Mouse (Mus musculus) liver, embryonic 14.5 days (tissue): ENCODE results near the gene Dtd1. TPM values are rescaled to one million over a fixed set of nuclear protein-coding genes. Genes with fewer than 3 reads are reported as not detected.

Experiments used
- ATAC-seq: fragments of 200-750 bp; cut with Nextera tagmentation; 2 replicates; pipeline ENCODE4 v1.8.0; 2017; ENCODE audit warnings: moderate number of reproducible peaks, mild to moderate bottlenecking, moderate library complexity; ENCODE audit not compliant: insufficient read depth
- DNase-seq, 3 experiments: peaks; one replicate each; pipeline ENCODE4 v3.0.0-alpha.2; 2012 to 2013; ENCODE audit warnings: low read depth in 3 of 3, low spot score in 3 of 3
- H3K27ac ChIP-seq: fragments of 300-500 bp; sonication (generic); 2 replicates; pipeline ENCODE4 v1.5.1; 2014; ENCODE audit warnings: moderate library complexity, mild to moderate bottlenecking, control low read depth, inconsistent platforms
- H3K27me3 ChIP-seq: fragments of 300-500 bp; sonication (generic); 2 replicates; pipeline ENCODE4 v1.6.1; 2014; ENCODE audit warnings: mild to moderate bottlenecking, low read length, moderate library complexity; ENCODE audit not compliant: control insufficient read depth, insufficient read depth
- H3K36me3 ChIP-seq: fragments of 300-500 bp; sonication (generic); replicated peaks from 2 replicates; pipeline ENCODE4 v1.6.1; 2014; ENCODE audit warnings: low read depth; ENCODE audit not compliant: control insufficient read depth, insufficient read depth
- H3K4me1 ChIP-seq, 2 experiments: fragments of 200-500 bp in 1 of 2; fragments of 300-500 bp in 1 of 2; sonication (generic) in 1 of 2; replicated peaks; 2 replicates each; pipeline ENCODE4 v1.6.1; 2012 to 2014; ENCODE audit warnings: antibody characterized with exemption in 1 of 2, inconsistent platforms in 1 of 2, low read length in 1 of 2; ENCODE audit not compliant: control insufficient read depth in 2 of 2, insufficient read depth in 2 of 2
- H3K4me2 ChIP-seq: fragments of 300-500 bp; sonication (generic); 2 replicates; pipeline ENCODE4 v1.6.1; 2014; ENCODE audit warnings: low read depth, mild to moderate bottlenecking, control low read depth, moderate library complexity
- H3K4me3 ChIP-seq, 2 experiments: fragments of 200-500 bp in 1 of 2; fragments of 300-500 bp in 1 of 2; sonication (generic) in 1 of 2; 2 replicates each; pipeline ENCODE4 v1.5.1; 2012 to 2014; ENCODE audit warnings: low read depth in 2 of 2, low read length in 2 of 2, mild to moderate bottlenecking in 2 of 2, control low read depth in 1 of 2, inconsistent platforms in 1 of 2, moderate library complexity in 1 of 2; ENCODE audit not compliant: insufficient read depth in 1 of 2
- H3K9ac ChIP-seq: fragments of 300-500 bp; sonication (generic); replicated peaks from 2 replicates; pipeline ENCODE4 v1.6.1; 2014; ENCODE audit warnings: mild to moderate bottlenecking, control low read depth, moderate library complexity
- H3K9me3 ChIP-seq: fragments of 300-500 bp; sonication (generic); 2 replicates; pipeline ENCODE4 v1.6.1; 2016; ENCODE audit warnings: low read length, mixed read lengths; ENCODE audit not compliant: control insufficient read depth
- CTCF ChIP-seq: IDR thresholded peaks from 2 replicates; pipeline ENCODE4 v1.5.1; 2016; ENCODE audit warnings: antibody characterized with exemption, low read depth, control low read depth
- EP300 ChIP-seq: IDR thresholded peaks from 2 replicates; pipeline ENCODE4 v1.6.1; 2016; ENCODE audit warnings: antibody characterized with exemption, low read depth
- WGBS: fragments of 180-500 bp; shearing (Covaris S2); extraction: QIAGEN DNeasy Blood & Tissue Kit; methylation state at CpG from one replicate; pipeline ENCODE4 v1.1.7; 2014; ENCODE audit not compliant: insufficient replicate concordance; 5-methylcytosine and 5-hydroxymethylcytosine counted together
- polyA plus RNA-seq, 2 experiments: library from polyadenylated mRNA; depleted of rRNA in 1 of 2; stranded (reverse) in 1 of 2; unstranded in 1 of 2; fragments of >200 nt; fragmentation: Nextera tagmentation in 1 of 2; extraction: Ambion mirVana in 1 of 2; gene quantifications; 2 replicates each; pipeline versions ENCODE4 v1.2.1 to v1.2.3; 2012 to 2014

The Dtd1 gene
- polyA plus RNA-seq, 2 experiments: 10.6 to 21.0 TPM

- no peak for ATAC-seq
- Histone ChIP-seq H3K27me3 (no peaks in the 10 kb centered on the region), H3K4me1 (no peaks in the 10 kb centered on the region), H3K27ac (no peak overlapping the region), H3K36me3 (no peaks in the 10 kb centered on the region), H3K4me3 (no peak overlapping the region), H3K4me2 (no peak overlapping the region), H3K9me3 (no peaks in the 10 kb centered on the region), H3K9ac (no peak overlapping the region)
- TF ChIP-seq EP300: no peak
- TF ChIP-seq CTCF: no peak
- 71% methylated on average over 4 of the region's 4 CpGs for WGBS
- DNase-seq: no peak
These were observed 175.9 kb downstream of the Dtd1 start for GRCm38 (mm10) chr2:144775626-144776025.

GRCm38 (mm10) chr2:144779263-144779662 is 179.6 kb downstream of the Dtd1 start:
- WGBS: 55% methylated on average over 7 of the region's 7 CpGs
- TF ChIP-seq CTCF (no peak), EP300 (no peak)
- Histone ChIP-seq H3K4me1 (no peaks in the 10 kb centered on the region), H3K4me2 (no peak overlapping the region), H3K9ac (no peak overlapping the region), H3K27me3 (no peaks in the 10 kb centered on the region), H3K36me3 (no peaks in the 10 kb centered on the region), H3K4me3 (no peak overlapping the region), H3K27ac (no peak overlapping the region), H3K9me3 (no peaks in the 10 kb centered on the region)
- no peak for ATAC-seq
- no peak for DNase-seq

- H3K9ac ChIP-seq: no peak overlapping the region
- TF ChIP-seq EP300 (no peak), CTCF (no peak)
- no peaks in the 10 kb centered on the region for H3K27me3 ChIP-seq
- no peak overlapping the region for H3K4me3 ChIP-seq
- no peak for DNase-seq
- no peak overlapping the region for H3K4me2 ChIP-seq
- no peak for ATAC-seq
- WGBS: 47% methylated on average over 5 of the region's 5 CpGs
- no peaks in the 10 kb centered on the region for H3K4me1 ChIP-seq
- H3K27ac ChIP-seq: no peak overlapping the region
- no peaks in the 10 kb centered on the region for H3K36me3 ChIP-seq
- no peaks in the 10 kb centered on the region for H3K9me3 ChIP-seq
These were observed 181.0 kb downstream of the Dtd1 start for GRCm38 (mm10) chr2:144780731-144781130.

GRCm38 (mm10) chr2:144781871-144782270 is 182.2 kb downstream of the Dtd1 start:
- H3K4me2 ChIP-seq: no peak overlapping the region
- no peak for ATAC-seq
- TF ChIP-seq EP300 (no peak), CTCF (no peak)
- no peaks in the 10 kb centered on the region for H3K36me3 ChIP-seq
- H3K27ac ChIP-seq: no peak overlapping the region
- no peaks in the 10 kb centered on the region for H3K9me3 ChIP-seq
- no peak for DNase-seq
- no peaks in the 10 kb centered on the region for H3K27me3 ChIP-seq
- H3K4me3 ChIP-seq: no peak overlapping the region
- no peak overlapping the region for H3K9ac ChIP-seq
- WGBS: 47% methylated on average over 3 of the region's 3 CpGs
- H3K4me1 ChIP-seq: no peaks in the 10 kb centered on the region

GRCm38 (mm10) chr2:144782481-144782880 is 182.8 kb downstream of the Dtd1 start:
- TF ChIP-seq EP300: no peak
- no peak for TF ChIP-seq CTCF
- WGBS: 55% methylated on average over 4 of the region's 4 CpGs
- H3K27me3 ChIP-seq: no peaks in the 10 kb centered on the region

GRCm38 (mm10) chr2:144783190-144783589 is 183.5 kb downstream of the Dtd1 start:
- DNase-seq: no peak

More at GRCm38 (mm10) chr2:144782481-144782880, 182.8 kb downstream of the Dtd1 start:
- ATAC-seq (no peak), DNase-seq (no peak)
- Histone ChIP-seq H3K9ac (no peak overlapping the region), H3K9me3 (no peaks in the 10 kb centered on the region), H3K4me1 (no peaks in the 10 kb centered on the region), H3K27ac (no peak overlapping the region), H3K36me3 (no peaks in the 10 kb centered on the region), H3K4me2 (no peak overlapping the region), H3K4me3 (no peak overlapping the region)

More at GRCm38 (mm10) chr2:144783190-144783589, 183.5 kb downstream of the Dtd1 start:
- 55% methylated on average over 1 of the region's 1 CpGs for WGBS
- TF ChIP-seq EP300 (no peak), CTCF (no peak)
- Histone ChIP-seq H3K36me3 (no peaks in the 10 kb centered on the region), H3K27me3 (no peaks in the 10 kb centered on the region), H3K9ac (no peak overlapping the region), H3K4me2 (no peak overlapping the region), H3K27ac (no peak overlapping the region), H3K4me1 (no peaks in the 10 kb centered on the region), H3K4me3 (no peak overlapping the region), H3K9me3 (no peaks in the 10 kb centered on the region)
- ATAC-seq: no peak
